Mouse (Mus musculus): Measurements from ENCODE around the gene Galnt16. TPM values are rescaled to one million over a fixed set of nuclear protein-coding genes. Genes with fewer than 3 reads are reported as not detected.

The Galnt16 gene
- polyA plus RNA-seq, 1 experiment from 2014 or later = 14.3 TPM

- Histone ChIP-seq H3K4me2 (no peak overlapping the region), H3K36me3 (no peaks in the 10 kb centered on the region), H3K27me3 (replicated peaks) (no peaks in the 10 kb centered on the region), H3K4me1 (peaks cover 32% of the 10 kb centered on the region), H3K27ac (no peak overlapping the region), H3K4me3 (replicated peaks) (no peak overlapping the region), H3K9me3 (no peaks in the 10 kb centered on the region), H3K9ac (no peak overlapping the region)
- ATAC-seq (ENCODE audit: insufficient read depth, low FRiP score, low read depth) = no peak
- WGBS = 80% methylated on average over 9 of the region's 9 CpGs
Observed at GRCm38 (mm10) chr12:80601597-80602269, 83.7 kb downstream of the Galnt16 start.

GRCm38 (mm10) chr12:80602432-80602831 lies 84.4 kb downstream of the Galnt16 start:
- Histone ChIP-seq H3K9ac (no peak overlapping the region), H3K4me2 (no peak overlapping the region), H3K36me3 (no peaks in the 10 kb centered on the region), H3K27me3 (replicated peaks) (no peaks in the 10 kb centered on the region), H3K4me3 (replicated peaks) (no peak overlapping the region), H3K4me1 (peaks cover 32% of the 10 kb centered on the region), H3K27ac (no peak overlapping the region), H3K9me3 (no peaks in the 10 kb centered on the region)
- WGBS = 85% methylated on average over 5 of the region's 5 CpGs
- no peak for ATAC-seq (ENCODE audit: insufficient read depth, low FRiP score, low read depth)

- no peaks in the 10 kb centered on the region for H3K36me3 ChIP-seq
- H3K4me3 ChIP-seq (replicated peaks) = no peak overlapping the region
- peak; percentile 41; the same call in 1 of the 2 replicates for ATAC-seq (ENCODE audit: insufficient read depth, low FRiP score, low read depth)
- H3K9me3 ChIP-seq = no peaks in the 10 kb centered on the region
- H3K4me2 ChIP-seq = peak overlapping the region; percentile 3; the same call in 1 of the 2 replicates
- peak overlapping the region; percentile 62 for H3K27ac ChIP-seq
- WGBS = 13% methylated on average over 4 of the region's 4 CpGs
- H3K9ac ChIP-seq = no peak overlapping the region
- peaks cover 25% of the 10 kb centered on the region for H3K4me1 ChIP-seq
- H3K27me3 ChIP-seq (replicated peaks) = no peaks in the 10 kb centered on the region
Observed at GRCm38 (mm10) chr12:80603566-80603965, 85.5 kb downstream of the Galnt16 start.

- Histone ChIP-seq H3K9ac (no peak overlapping the region), H3K27me3 (replicated peaks) (no peaks in the 10 kb centered on the region), H3K36me3 (no peaks in the 10 kb centered on the region), H3K27ac (peak overlapping the region; percentile 62), H3K4me2 (no peak overlapping the region), H3K9me3 (no peaks in the 10 kb centered on the region), H3K4me3 (replicated peaks) (no peak overlapping the region), H3K4me1 (peaks cover 18% of the 10 kb centered on the region)
- no peak for ATAC-seq (ENCODE audit: insufficient read depth, low FRiP score, low read depth)
- WGBS = 86% methylated on average over 2 of the region's 2 CpGs
Observed at GRCm38 (mm10) chr12:80604218-80604617, 86.1 kb downstream of the Galnt16 start.

- Histone ChIP-seq H3K4me2 (no peak overlapping the region), H3K27ac (no peak overlapping the region), H3K4me1 (peaks cover 11% of the 10 kb centered on the region), H3K9ac (no peak overlapping the region), H3K9me3 (no peaks in the 10 kb centered on the region), H3K36me3 (no peaks in the 10 kb centered on the region), H3K4me3 (replicated peaks) (no peak overlapping the region), H3K27me3 (replicated peaks) (no peaks in the 10 kb centered on the region)
- 83% methylated on average over 1 of the region's 1 CpGs for WGBS
- no peak for ATAC-seq (ENCODE audit: insufficient read depth, low FRiP score, low read depth)
Observed at GRCm38 (mm10) chr12:80608576-80608975, 90.5 kb downstream of the Galnt16 start.

GRCm38 (mm10) chr12:80609928-80610327 lies 91.9 kb downstream of the Galnt16 start:
- no peak overlapping the region for H3K9ac ChIP-seq
- H3K27me3 ChIP-seq (replicated peaks) = no peaks in the 10 kb centered on the region
- H3K4me1 ChIP-seq = no peaks in the 10 kb centered on the region
- no peaks in the 10 kb centered on the region for H3K36me3 ChIP-seq
- no peak overlapping the region for H3K4me2 ChIP-seq
- no peaks in the 10 kb centered on the region for H3K9me3 ChIP-seq
- H3K27ac ChIP-seq = no peak overlapping the region
- no peak for ATAC-seq (ENCODE audit: insufficient read depth, low FRiP score, low read depth)
- H3K4me3 ChIP-seq (replicated peaks) = no peak overlapping the region
- 71% methylated on average over 3 of the region's 3 CpGs for WGBS

GRCm38 (mm10) chr12:80612113-80612791 lies 94.2 kb downstream of the Galnt16 start:
- H3K9ac ChIP-seq = no peak overlapping the region
- no peak for ATAC-seq (ENCODE audit: insufficient read depth, low FRiP score, low read depth)
- H3K4me1 ChIP-seq = no peaks in the 10 kb centered on the region
- 56% methylated on average over 9 of the region's 9 CpGs for WGBS
- H3K9me3 ChIP-seq = no peaks in the 10 kb centered on the region
- no peaks in the 10 kb centered on the region for H3K27me3 ChIP-seq (replicated peaks)
- H3K27ac ChIP-seq = no peak overlapping the region
- no peaks in the 10 kb centered on the region for H3K36me3 ChIP-seq
- no peak overlapping the region for H3K4me2 ChIP-seq
- no peak overlapping the region for H3K4me3 ChIP-seq (replicated peaks)

- 38% methylated on average over 7 of the region's 7 CpGs for WGBS
- H3K4me1 ChIP-seq = no peaks in the 10 kb centered on the region
- H3K27ac ChIP-seq = peak overlapping the region; percentile 74; the same call in 1 of the 2 replicates
- H3K9ac ChIP-seq = no peak overlapping the region
- no peak overlapping the region for H3K4me3 ChIP-seq (replicated peaks)
- H3K27me3 ChIP-seq (replicated peaks) = no peaks in the 10 kb centered on the region
- no peaks in the 10 kb centered on the region for H3K9me3 ChIP-seq
- H3K36me3 ChIP-seq = no peaks in the 10 kb centered on the region
- ATAC-seq (ENCODE audit: insufficient read depth, low FRiP score, low read depth) = peak; percentile 77; the same call in 1 of the 2 replicates
- no peak overlapping the region for H3K4me2 ChIP-seq
Observed at GRCm38 (mm10) chr12:80615371-80616257, 97.5 kb downstream of the Galnt16 start.

- WGBS = 73% methylated on average over 5 of the region's 5 CpGs
- no peak overlapping the region for H3K4me2 ChIP-seq
- ATAC-seq (ENCODE audit: insufficient read depth, low FRiP score, low read depth) = no peak
Observed at GRCm38 (mm10) chr12:80620501-80620900, 102.4 kb downstream of the Galnt16 start.

GRCm38 (mm10) chr12:80631790-80632189 lies 113.7 kb downstream of the Galnt16 start:
- no peak overlapping the region for H3K4me3 ChIP-seq (replicated peaks)
- H3K4me2 ChIP-seq = no peak overlapping the region
- H3K9me3 ChIP-seq = no peaks in the 10 kb centered on the region
- peaks cover 30% of the 10 kb centered on the region for H3K36me3 ChIP-seq
- H3K9ac ChIP-seq = no peak overlapping the region
- no peak overlapping the region for H3K27ac ChIP-seq
- 85% methylated on average over 5 of the region's 5 CpGs for WGBS
- ATAC-seq (ENCODE audit: insufficient read depth, low FRiP score, low read depth) = no peak
- H3K4me1 ChIP-seq = 0 out of 2 replicates have a peak, but pooled peaks cover 3% of the 10 kb centered on the region
- no peaks in the 10 kb centered on the region for H3K27me3 ChIP-seq (replicated peaks)

More at GRCm38 (mm10) chr12:80620501-80620900, 102.4 kb downstream of the Galnt16 start:
- Histone ChIP-seq H3K9ac (no peak overlapping the region), H3K4me1 (no peaks in the 10 kb centered on the region), H3K9me3 (no peaks in the 10 kb centered on the region), H3K4me3 (replicated peaks) (no peak overlapping the region), H3K27me3 (replicated peaks) (no peaks in the 10 kb centered on the region), H3K36me3 (no peaks in the 10 kb centered on the region), H3K27ac (no peak overlapping the region)

GRCm38 (mm10) chr12:80642725-80643692 lies 124.9 kb downstream of the Galnt16 start:
- ATAC-seq (ENCODE audit: insufficient read depth, low FRiP score, low read depth) = peak; percentile 65
- no peaks in the 10 kb centered on the region for H3K27me3 ChIP-seq (replicated peaks)
- H3K9ac ChIP-seq = peak overlapping the region; percentile 87
- H3K4me1 ChIP-seq = peaks cover 17% of the 10 kb centered on the region; the same call in 1 of the 2 replicates
- peak overlapping the region; percentile 80 for H3K4me2 ChIP-seq
- H3K4me3 ChIP-seq (replicated peaks) = peak overlapping the region; percentile 73
- H3K36me3 ChIP-seq = peaks cover 16% of the 10 kb centered on the region
- 3% methylated on average over 48 of the region's 48 CpGs for WGBS
- H3K9me3 ChIP-seq = no peaks in the 10 kb centered on the region
- peak overlapping the region; percentile 90 for H3K27ac ChIP-seq

Data from stomach, embryonic 15.5 days (tissue).